Mouse (Mus musculus) lung, postnatal 10 days (tissue): ENCODE results near the gene Golt1b.
"Not testable (repeated sequence)": the region's sequence is repeated elsewhere in the genome, so short reads cannot be mapped to it uniquely, and the experiment has no call there.

Experiments used
- DNase-seq: peaks from one replicate; pipeline ENCODE4 v3.0.0; 2021

The Golt1b gene

DNA sequence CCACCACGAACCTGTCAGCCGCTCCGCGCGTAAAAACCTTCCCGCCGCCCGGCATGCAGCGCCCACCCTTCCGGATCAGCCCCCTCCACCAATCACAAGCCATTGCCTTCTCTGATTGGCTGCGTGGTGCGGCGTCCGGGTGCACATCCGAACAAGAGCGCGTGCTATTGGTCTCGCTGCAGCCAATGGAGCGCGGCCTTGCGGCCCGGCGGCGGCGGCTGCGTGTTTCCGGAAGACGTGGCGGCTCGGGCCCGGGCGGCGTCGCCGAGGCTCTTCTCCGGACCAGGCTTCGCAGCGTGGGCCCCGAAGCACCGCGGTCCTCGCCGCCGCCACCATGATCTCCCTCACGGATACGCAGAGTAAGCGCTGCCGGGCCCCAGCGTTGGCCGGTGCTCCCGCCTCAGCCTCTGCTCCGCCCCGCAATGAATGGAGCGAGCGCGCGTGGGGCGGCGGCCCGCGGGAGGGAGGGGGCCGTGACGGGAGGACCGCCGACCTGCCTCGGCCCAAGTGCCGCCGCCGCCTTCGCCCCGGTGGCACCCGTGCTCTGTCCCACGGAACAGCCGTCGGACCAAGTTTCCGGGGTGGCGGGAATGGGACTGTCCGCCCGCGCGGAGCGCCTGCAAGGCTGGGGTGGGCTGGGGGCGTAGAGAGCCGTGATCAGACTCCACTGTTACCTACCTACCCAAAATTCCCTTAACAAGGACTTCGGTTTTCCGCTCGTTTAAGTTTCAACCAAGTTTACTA is at the start of gene Golt1b, which contains the start of gene Recql:
TSS of gene Golt1b (plus strand) at position 211 of the 744 bp plus-strand sequence.
TSS of gene Recql (minus strand) at position 77 of the 744 bp plus-strand sequence.
- DNase-seq, result peak; percentile 98

DNA sequence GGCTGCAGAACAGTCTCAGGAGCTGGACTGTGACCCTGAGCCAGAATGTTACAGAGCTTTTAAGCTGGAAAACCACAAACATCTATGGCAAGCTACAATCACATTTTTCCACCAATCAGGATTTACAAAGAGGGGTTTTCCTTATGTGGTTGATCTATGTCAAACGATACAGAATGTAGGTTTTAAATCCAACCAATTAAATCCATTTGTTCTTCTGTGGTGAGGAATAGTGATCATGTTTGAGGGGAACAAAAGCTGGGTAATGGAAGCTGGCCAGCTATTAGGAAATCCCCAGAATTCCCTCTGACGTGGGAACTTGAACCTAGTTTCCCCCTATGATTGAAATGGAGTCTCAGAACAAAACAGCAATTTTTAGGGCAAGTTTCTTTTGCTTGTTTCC is 48.1 kb upstream of the Golt1b start:
- no peak for DNase-seq

DNA sequence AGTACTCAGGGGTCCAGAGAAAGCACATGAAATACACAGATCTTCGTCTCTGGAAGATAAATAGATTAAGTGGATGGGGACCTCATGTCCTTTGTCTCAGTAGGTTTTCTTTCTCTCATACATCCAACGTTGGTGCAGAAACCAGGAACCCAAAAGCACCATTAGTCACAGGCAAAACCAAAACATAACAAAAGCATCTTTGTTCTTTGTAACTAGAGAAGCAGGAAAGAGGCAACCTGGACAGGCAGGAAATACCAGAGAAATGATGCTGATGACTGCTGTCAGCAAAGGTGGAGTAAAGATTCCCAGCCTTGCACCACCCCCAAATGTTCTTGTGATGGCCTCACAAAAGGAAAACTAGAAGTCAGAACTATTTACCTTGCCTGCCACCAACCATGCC is 47.4 kb upstream of the Golt1b start:
- DNase-seq, result no peak

DNA sequence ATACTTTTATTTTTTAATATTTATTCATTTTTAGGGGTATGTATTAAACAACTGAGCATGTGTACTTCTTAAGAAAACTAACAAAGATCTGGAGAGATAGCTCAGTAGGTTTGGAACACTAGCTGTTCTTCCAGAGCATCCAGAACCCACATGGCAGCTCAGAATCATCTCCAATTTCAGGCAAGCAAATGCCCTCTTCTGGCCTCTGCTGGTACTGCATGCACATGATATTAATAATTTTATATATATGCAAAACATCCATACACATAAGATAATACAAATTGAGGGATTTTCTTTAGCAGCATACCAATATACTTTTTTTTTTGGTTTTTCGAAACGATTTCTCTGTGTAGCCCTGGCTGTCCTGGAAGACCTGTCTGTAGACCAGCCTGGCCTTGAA is 43.5 kb upstream of the Golt1b start:
- DNase-seq, result peak; percentile 54

DNA sequence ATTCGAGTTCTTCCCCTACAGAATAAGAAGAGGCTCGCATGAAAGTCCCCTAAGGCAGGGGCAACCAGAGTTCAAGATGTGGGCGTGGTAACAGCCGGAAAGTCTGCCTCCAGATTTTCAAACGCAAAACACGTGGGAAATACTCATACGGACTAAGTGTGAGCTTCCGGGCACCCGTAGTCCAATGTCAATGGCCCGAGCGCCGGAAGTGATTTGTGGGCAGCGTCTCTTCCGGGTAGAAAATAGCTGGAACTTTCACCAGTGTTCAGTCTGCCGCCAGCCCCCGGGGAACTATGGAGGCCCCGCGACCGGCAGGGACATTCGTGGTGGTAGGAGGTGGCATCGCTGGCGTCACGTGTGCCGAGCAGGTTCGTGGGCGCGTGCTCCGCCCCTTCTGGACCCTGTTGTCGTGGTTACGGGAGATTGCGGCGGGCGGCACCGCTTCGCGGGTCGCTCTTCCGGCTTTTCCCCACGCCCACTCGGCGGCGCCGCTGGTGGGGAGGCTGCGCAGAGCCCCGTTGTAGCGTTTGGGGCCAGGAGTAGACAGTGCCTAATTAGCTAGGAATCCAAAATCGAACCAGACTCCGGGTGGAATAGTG is 41.5 kb upstream of the Golt1b start, which contains the start of gene Pyroxd1:
TSS of gene Pyroxd1 (plus strand) at position 215 of the 599 bp plus-strand sequence.
- DNase-seq, result peak; percentile 90

DNA sequence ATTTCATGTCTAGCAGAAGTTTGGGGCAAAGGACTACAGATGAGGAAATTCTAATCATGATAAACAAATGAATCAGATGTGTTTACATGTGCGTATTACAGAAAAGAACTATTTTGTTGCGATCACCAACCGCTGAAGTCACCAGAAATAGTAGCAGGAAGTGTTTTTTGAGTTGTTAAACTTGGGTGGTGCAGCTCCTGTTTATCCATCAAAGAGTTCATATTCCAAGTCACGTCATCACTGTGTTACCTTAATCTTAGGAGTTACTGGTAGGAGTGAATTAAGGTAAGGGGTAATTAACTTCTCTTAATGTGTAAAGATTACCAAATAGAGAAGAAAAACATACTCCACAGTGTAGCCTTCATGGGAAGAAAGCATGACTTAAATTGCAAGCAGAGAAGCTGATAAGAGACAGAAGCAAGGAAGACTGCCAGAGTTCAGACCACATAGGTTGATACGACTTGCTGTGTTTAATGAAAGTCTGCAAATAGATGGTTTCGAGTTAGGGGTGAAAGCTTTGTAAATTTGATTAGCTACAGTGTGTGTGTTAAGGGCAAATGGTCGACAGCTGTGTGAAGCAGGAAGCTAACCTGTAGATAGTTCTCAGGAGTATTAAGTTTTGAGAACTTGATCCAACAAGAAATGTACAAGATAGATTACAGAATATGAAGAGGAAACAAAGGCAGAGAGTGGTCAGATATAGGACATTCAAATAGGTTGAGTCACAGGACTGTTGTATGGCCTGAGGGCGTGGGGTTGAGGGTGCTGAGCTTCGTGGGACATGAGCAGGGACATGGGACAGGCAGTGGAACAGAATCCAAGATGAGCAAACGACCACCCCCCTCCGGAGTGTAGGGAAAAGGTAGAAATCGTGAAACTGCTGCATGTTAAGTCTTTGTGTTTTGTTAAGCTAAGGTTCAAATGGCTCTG is 40.6 kb upstream of the Golt1b start:
- DNase-seq, result no peak

DNA sequence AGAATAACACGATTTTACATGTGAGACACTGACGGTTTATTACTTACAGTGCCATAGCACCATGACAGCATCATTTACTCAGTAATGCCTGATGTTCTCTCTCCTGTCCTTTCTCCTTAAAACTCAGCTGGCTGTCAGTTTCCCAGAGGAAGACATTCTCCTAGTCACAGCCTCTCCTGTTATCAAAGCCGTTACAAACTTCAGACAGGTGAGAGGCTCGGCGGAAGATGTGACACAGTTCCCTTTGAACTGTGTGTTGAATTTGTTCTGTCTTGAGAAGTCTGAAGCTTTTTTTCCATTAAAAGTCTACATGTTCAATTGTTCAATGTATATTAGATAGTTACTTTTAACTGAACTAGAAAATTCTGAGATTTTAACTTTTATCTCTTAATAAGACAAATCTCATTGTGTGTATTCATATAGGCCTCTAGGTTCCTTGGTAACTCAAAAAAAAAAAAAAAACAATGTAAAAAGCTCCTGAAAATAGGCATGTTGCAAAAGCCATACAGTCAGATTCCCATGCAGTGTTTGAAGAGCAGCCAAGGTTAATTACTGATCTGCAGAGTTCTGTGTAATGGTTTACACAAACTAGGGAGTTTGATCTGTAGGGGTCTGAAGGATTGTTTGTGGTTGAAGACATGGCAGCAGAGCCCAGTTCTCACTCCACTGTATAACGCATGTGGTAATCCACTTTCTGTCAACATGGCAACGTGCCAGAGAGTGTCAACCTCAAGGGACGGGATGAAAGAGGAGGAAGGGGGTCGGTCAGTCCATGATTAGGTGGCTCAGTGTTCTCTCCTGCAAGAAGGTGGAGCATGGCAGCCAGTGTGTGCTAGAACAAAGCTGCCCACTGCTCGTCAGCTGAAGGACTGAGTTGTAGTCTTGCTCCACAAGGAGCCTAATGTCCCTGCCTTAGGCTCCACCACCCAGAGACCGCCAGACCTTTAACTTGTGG is 39.3 kb upstream of the Golt1b start:
- DNase-seq, result peak; percentile 21

DNA sequence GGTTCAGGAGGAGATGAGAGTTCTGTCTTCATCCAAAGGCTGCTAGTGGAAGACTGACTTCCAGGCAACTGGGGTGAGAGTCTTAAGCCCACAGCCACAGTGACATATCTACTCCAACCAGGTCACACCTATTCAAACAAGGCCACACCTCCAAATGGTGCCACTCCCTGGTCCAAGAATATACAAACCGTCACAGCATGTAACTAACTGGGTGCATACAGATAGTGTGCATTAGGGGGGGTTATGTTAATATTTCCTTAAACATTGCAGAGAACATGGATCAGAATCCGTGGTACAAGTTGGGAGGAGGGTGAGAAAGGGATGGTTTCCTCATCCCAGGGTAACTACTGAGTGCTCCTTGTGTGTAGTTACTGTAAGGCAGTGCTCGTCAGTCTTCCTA is 34.9 kb upstream of the Golt1b start:
- not testable (repeated sequence) for DNase-seq

DNA sequence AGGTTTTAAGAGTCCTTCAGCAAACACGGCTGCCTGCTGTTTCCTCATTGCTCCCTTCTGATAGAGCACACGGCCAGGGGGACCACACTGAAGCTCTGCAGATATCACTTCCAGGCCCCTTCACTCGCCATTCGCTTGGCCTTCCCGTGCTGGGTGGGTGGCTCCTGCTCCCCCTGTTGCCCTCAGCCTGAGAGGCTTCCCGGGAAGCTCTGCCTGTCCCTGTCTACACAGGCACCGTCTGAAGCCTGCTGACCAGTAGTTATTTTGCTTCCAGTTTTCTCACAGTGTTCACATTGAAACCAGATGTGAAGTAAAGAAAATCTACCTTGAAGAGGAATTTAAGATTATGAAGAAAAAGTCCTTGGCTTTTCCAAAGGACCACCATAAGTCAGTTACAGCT is 29.9 kb upstream of the Golt1b start:
- DNase-seq, result no peak

DNA sequence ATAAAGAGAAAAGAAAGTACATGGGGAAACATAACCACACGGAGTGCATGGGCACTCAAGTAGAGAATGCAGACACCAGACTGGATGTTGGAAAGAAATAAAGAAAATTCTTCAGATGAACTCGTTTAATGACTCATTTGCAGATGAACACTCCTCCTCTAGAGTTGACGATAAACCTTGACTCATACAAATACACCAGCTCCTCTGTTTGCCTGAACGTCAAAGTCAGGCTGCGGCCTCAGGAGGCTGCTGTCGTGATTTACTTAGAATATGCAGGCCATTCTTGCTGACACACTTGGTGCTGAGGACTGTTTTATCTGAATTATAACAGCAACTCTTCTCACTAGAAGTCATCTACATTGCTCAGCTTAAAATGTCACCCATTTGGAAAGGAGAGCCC is 25.0 kb upstream of the Golt1b start:
- DNase-seq, result no peak

DNA sequence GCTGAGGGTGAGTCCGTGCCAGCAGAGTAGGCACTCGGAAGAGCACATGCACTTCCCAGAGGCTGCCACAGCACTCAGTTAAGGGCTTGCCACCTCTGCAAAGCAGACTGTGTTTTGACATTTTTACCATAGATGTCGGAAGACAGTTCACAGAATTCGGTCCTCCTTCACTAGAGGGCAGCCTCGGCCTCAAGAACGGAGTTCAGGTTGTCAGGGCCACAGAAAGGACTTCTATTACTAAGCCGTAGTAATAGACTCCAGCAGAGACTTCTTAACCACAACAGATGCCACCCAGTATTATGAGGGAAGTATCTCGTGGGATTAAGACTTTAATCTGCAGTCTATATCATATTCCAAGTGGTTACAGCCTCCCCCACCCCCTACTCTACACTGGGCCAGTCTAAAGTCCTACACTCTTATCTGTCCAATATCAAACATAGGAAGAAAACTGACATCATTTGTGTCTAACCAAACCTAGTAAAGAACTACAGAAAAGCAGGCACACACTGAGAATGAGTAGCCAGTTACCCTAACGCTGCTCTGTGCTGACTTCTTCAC is 23.9 kb upstream of the Golt1b start:
- DNase-seq, result peak; percentile 11

DNA sequence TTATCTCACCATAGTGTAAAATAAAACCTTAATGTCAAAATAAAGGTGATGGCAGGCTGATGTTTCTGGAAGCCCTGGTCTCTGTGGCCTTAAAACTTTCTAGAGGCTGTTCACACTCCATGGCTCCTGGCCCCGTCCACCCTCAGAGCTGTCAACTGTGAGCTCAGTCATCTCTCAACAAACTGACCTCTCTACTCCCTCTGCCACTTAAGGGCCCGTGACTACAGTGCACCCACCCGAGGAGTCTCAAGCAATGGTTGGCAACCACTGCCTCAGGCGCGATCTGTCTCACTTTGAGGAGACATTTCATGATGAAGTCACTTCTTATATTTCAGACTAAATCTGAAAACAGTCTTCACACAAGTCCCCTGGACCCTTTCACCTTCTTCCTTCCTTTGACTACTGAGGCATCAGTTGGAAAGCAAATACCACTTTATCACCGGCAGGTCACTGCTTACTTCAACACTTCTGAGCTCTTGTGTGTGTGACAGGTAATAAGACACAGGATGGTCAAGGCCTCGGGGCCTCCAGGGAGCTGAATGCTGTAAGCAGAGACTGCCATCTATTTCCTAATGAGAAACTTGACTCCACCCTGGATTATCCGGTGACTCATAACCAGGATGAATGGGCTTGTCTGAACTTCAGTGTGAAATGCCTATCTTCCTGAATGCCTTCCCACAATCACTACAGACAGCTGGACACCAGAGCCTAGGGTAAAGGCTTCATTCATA is 21.1 kb upstream of the Golt1b start:
- DNase-seq, result no peak

DNA sequence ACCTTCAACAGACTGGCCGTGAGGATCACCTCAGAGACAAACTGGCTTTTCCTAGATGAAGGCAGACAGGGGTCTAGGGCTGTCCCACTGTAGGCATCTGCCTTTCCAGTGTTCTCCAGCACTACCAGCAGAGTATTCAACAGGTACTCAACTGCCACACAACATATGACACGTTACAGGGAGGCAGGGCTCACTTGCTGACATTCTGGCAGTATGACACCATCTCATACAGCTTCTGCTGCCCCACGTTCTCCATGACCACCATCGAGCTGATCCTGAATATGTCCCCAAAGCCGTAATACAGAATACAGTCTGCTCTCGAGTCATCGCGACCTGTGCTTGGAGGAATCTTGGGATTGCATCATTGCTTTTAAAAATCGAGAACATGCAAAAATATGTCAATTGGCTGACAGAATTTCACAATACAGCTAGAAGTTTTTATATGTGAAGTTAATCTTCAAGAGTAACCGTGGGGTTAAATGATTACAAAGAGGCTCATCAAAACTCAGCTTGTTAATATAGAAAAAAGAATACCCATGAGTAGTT is 20.5 kb upstream of the Golt1b start:
- no peak for DNase-seq

DNA sequence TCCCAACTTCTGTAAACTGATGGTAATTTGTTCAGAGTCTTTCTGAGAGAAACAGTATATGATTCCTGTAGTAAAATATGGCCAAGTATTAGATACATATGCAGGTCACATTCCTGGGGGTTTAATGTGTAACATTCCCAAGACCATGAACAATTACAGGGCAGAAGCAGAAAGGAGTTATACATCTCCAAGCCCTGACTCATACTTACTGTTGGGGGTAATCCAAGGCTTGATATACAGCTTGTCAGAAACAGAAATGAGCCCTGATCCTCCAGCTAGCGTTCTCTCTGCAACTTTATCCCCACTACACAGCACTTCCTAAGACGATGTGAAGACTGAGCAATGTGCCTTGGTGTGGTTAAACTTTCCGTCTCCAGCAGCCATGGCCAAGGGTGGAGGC is 19.5 kb upstream of the Golt1b start:
- DNase-seq, result no peak

DNA sequence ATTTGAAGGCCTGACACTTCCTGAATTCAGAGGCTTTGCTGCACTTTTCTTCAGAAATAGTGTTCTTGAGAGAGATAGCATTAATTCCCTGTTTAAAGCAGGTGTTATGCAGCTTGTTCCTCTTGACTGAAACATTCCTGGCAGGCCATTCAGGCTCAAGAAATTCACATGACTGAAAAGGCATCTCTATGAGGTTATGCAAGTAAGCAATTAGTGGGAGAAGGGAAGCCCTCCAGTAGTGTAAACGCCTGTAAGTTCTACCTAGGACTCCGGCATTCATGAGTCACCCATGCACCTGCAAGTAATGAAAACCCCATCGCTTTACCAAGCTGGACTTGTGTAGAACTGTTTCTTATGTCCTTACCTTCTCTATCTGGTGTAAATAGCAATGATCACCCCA is 17.5 kb upstream of the Golt1b start:
- DNase-seq, result no peak

DNA sequence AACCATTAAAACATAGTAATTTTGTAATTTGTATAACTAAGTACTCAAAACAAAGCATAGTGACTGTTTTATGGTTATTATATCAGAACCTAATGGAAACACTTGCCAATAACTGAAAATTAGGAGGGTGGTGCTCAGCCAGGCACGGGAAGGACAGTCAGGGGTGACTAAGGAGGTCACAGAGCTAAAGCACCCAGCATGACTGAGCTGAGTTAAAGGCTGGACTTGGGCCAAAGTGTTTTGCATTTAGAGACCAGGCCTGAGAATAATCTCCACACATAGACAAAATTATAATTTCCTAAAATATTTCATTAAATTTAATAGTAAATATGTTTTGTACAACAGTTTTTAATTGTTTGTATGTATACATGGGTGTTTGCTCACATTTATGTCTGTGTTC is 9.9 kb upstream of the Golt1b start:
- no peak for DNase-seq

DNA sequence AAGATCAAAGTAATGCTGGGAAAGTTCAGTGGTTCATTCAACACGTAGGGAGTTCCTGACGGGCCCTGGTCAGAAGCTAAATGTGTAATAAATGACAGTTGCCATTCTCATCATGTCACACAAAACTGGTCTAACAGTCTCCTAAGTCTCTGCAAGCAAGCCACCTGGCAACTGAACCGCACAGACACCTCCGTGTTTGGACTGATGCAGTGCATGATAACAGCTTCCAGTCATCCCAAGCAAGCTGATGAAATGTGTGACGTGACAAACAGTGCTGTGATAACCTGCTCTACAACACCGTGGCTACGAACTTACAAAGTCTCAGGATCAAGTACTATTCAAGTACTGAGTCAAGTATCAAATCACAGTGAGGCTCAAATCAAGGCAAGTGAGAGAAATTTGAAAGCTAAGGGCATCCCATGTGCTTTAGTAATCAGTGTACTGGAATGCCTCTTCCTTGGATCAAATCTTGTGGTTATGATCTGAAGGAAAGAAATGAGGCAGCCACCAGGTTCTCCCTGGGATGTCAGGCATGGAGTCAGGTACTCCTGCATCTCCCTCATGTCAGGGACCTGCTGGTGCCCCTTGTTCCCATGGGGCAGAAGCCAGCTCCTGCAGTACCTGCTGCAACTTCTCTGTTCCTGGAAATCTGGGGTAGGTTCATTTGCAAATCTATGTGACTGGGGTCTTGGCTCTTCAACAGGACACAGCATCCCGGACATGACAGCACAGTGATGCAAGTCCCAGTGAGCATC is 8.3 kb upstream of the Golt1b start:
- no peak for DNase-seq

DNA sequence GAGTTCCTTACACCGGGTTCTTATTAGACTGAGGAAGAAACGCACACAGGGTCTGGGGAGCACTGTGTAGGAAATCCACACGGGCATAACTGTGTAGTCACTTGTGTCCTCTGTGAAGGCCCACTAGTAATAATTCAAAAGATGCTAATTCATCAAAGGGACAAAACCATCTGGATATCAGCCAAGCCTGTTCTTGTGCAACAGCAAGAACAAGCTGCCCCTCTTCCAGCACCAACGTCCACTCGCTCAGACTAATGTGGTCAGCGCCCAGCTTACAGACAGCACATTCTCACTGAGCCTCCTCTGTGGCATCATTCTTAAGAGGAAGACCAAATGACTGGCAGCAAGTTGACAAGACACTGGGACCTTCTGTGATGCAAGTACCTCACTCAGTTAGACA is 7.1 kb upstream of the Golt1b start:
- no peak for DNase-seq

DNA sequence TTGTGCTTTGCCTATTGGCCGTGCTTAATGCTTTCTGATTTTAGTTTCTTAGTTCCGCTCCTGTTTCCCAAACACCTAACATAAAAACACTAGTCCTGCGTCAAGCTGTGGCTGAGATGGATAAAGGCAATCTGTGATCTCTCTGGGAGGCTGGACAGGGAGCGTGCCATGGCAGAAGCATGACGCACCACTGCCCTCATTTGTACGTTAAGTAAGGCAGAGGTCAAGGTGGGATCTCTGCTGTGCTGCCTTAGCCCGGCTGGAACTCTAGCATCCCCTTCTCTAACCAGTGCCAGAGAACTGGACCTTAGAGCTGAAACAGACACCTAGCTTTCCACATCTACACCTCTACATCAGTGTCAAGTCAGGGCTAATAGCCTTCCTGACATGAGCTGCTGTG is 5.4 kb upstream of the Golt1b start:
- no peak for DNase-seq

DNA sequence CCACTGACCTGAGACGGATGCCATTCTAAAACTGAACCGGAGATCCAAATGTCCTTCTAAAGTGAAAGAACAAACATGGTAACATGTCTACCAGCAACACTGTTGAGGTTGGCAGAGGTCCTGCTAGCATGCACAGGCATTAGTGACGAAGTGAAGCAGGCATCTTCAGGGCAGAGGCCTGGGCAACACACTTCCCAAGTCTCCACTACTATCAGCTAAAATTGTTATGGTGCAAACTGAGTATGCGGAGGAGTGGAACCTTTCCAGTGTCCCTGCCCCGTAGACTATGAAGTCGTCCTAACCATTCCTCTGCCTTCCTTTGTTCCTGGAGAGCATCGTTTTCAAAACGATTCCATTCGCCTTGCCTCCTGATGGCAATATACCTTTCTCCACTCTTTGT is 2.5 kb upstream of the Golt1b start:
- DNase-seq, result no peak
